20 mouse cellular contexts compared by ENCODE assay signal in the genomic region with DNA sequence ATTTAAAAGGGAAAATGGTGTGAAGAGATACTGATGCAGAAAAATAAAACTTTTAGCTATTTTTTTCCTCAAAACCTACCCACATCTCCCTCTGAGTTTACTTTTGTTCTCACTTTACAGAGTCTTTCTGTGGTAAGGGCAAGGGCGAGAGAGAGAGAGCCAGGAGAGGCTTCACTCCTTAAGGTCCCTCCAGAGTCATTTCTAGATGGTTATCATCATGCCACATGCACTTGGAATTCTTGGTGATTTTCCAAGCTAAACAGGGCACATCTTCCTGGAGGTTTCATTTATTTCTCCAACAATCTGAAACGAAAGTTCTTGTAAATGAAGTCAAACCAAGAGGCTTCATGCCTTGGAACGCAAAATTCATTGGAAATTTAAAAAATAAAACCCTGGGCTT.
"Had no signal": no experiment of that assay in that cellular context is flagged by ENCODE, and none has a peak within 500 bp of the region (broad histone marks: within the 10 kb centered on the region; RNA-seq: fewer than 3 reads in every experiment).

No protein-coding gene starts in this region.

- H3K27me3 ChIP-seq: liver, embryonic 12.5 days; liver, embryonic 15.5 days; midbrain, embryonic 15.5 days; neural tube, embryonic 13.5 days; stomach, embryonic 15.5 days had no signal

- DNase-seq: kidney, adult 18-20 months; kidney, adult 9 months; kidney, postnatal 14 days; kidney, postnatal 4 days; liver; lung, embryonic 14.5 days; retina, postnatal 1 day; right cerebral cortex, postnatal 25 days; spleen, adult 18-20 months; thymus, postnatal 25 days had no signal

- H3K9me3 ChIP-seq: limb, embryonic 10.5 days; limb, embryonic 13.5 days; liver, embryonic 12.5 days; liver, embryonic 15.5 days; midbrain, embryonic 15.5 days; neural tube, embryonic 13.5 days; stomach, embryonic 15.5 days had no signal

- H3K4me2 ChIP-seq: limb, embryonic 13.5 days; liver, embryonic 12.5 days; liver, embryonic 15.5 days; lung, embryonic 14.5 days; midbrain, embryonic 11.5 days; midbrain, embryonic 15.5 days; neural tube, embryonic 13.5 days; stomach, embryonic 15.5 days had no signal

- ATAC-seq: intestine, embryonic 16.5 days; liver, embryonic 12.5 days; midbrain, embryonic 15.5 days had no signal

- H3K36me3 ChIP-seq: limb, embryonic 10.5 days; limb, embryonic 13.5 days; liver, embryonic 12.5 days; liver, embryonic 15.5 days; midbrain, embryonic 15.5 days; neural tube, embryonic 13.5 days; stomach, embryonic 15.5 days had no signal

- H3K4me3 ChIP-seq: limb, embryonic 10.5 days; limb, embryonic 13.5 days; liver, embryonic 12.5 days; liver, embryonic 15.5 days; midbrain, embryonic 15.5 days; myocyte; neural tube, embryonic 13.5 days; stomach, embryonic 15.5 days had no signal

- H3K9ac ChIP-seq: limb, embryonic 13.5 days; liver, embryonic 12.5 days; liver, embryonic 15.5 days; lung, embryonic 14.5 days; midbrain, embryonic 15.5 days; neural tube, embryonic 13.5 days; stomach, embryonic 15.5 days had no signal

- H3K27ac ChIP-seq: limb, embryonic 10.5 days; limb, embryonic 13.5 days; liver, embryonic 12.5 days; liver, embryonic 15.5 days; midbrain, embryonic 15.5 days; neural tube, embryonic 13.5 days; stomach, embryonic 15.5 days had no signal

- H3K4me1 ChIP-seq: midbrain, embryonic 15.5 days; neural tube, embryonic 13.5 days; stomach, embryonic 15.5 days had no signal
